Mouse (Mus musculus): Measurements from ENCODE around the gene Hnrnpu. TPM values are rescaled to one million over a fixed set of nuclear protein-coding genes. Genes with fewer than 3 reads are reported as not detected.
"Not testable (repeated sequence)": the region's sequence is repeated elsewhere in the genome, so short reads cannot be mapped to it uniquely, and the experiment has no call there.

Gene Hnrnpu
- polyA plus RNA-seq, 1 experiment from 2014 or later, result 313 TPM

- WGBS, result 30% methylated on average over 3 of the region's 3 CpGs
- H3K36me3 ChIP-seq (replicated peaks; ENCODE audit: control insufficient read depth, insufficient read depth), result no peaks in the 10 kb centered on the region
- H3K4me3 ChIP-seq (replicated peaks; ENCODE audit: low read length), result no peak overlapping the region
- ATAC-seq (ENCODE audit: low FRiP score), result no peak
- no peaks in the 10 kb centered on the region for H3K27me3 ChIP-seq (ENCODE audit: control insufficient read depth, insufficient read depth, low read length)
- no peak overlapping the region for H3K27ac ChIP-seq
- H3K9ac ChIP-seq, result no peak overlapping the region
- H3K4me2 ChIP-seq (replicated peaks), result no peak overlapping the region
- DNase-seq (ENCODE audit: low spot score), result peak; percentile 79
- H3K9me3 ChIP-seq (ENCODE audit: control insufficient read depth, low read length), result 0 out of 2 replicates have a peak, but pooled peaks cover 3% of the 10 kb centered on the region
- no peaks in the 10 kb centered on the region for H3K4me1 ChIP-seq (replicated peaks; ENCODE audit: control insufficient read depth, insufficient read depth, low read length)
Observed at GRCm38 (mm10) chr1:178303425-178303824, 34.2 kb downstream of the Hnrnpu start.

GRCm38 (mm10) chr1:178301261-178301660, 36.3 kb downstream of the Hnrnpu start:
- H3K36me3 ChIP-seq (replicated peaks; ENCODE audit: control insufficient read depth, insufficient read depth); H3K4me2 ChIP-seq (replicated peaks); H3K9ac ChIP-seq; DNase-seq (ENCODE audit: low spot score); ATAC-seq (ENCODE audit: low FRiP score); H3K9me3 ChIP-seq (ENCODE audit: control insufficient read depth, low read length); H3K27me3 ChIP-seq (ENCODE audit: control insufficient read depth, insufficient read depth, low read length); H3K4me3 ChIP-seq (replicated peaks; ENCODE audit: low read length); H3K4me1 ChIP-seq (replicated peaks; ENCODE audit: control insufficient read depth, insufficient read depth, low read length); H3K27ac ChIP-seq: not testable (repeated sequence)
- WGBS, result 96% methylated on average over 2 of the region's 2 CpGs

GRCm38 (mm10) chr1:178294051-178294450, 43.5 kb downstream of the Hnrnpu start:
- no peaks in the 10 kb centered on the region for H3K27me3 ChIP-seq (ENCODE audit: control insufficient read depth, insufficient read depth, low read length)
- H3K4me3 ChIP-seq (replicated peaks; ENCODE audit: low read length), result no peak overlapping the region
- no peak for ATAC-seq (ENCODE audit: low FRiP score)
- H3K4me1 ChIP-seq (replicated peaks; ENCODE audit: control insufficient read depth, insufficient read depth, low read length), result no peaks in the 10 kb centered on the region
- no peak overlapping the region for H3K4me2 ChIP-seq (replicated peaks)
- no peak for DNase-seq (ENCODE audit: low spot score)
- H3K36me3 ChIP-seq (replicated peaks; ENCODE audit: control insufficient read depth, insufficient read depth), result no peaks in the 10 kb centered on the region
- WGBS, result 94% methylated on average over 1 of the region's 1 CpGs
- H3K27ac ChIP-seq, result no peak overlapping the region
- no peak overlapping the region for H3K9ac ChIP-seq
- H3K9me3 ChIP-seq (ENCODE audit: control insufficient read depth, low read length), result no peaks in the 10 kb centered on the region

GRCm38 (mm10) chr1:178291716-178292115, 45.9 kb downstream of the Hnrnpu start:
- Histone ChIP-seq H3K4me3 (replicated peaks; ENCODE audit: low read length) (no peak overlapping the region), H3K36me3 (replicated peaks; ENCODE audit: control insufficient read depth, insufficient read depth) (no peaks in the 10 kb centered on the region), H3K9ac (no peak overlapping the region), H3K4me2 (replicated peaks) (no peak overlapping the region), H3K27me3 (ENCODE audit: control insufficient read depth, insufficient read depth, low read length) (no peaks in the 10 kb centered on the region), H3K27ac (no peak overlapping the region), H3K4me1 (replicated peaks; ENCODE audit: control insufficient read depth, insufficient read depth, low read length) (no peaks in the 10 kb centered on the region), H3K9me3 (ENCODE audit: control insufficient read depth, low read length) (no peaks in the 10 kb centered on the region)
- ATAC-seq (ENCODE audit: low FRiP score) (no peak), DNase-seq (ENCODE audit: low spot score) (no peak)
- WGBS, result 92% methylated on average over 3 of the region's 3 CpGs

GRCm38 (mm10) chr1:178287601-178288176, 49.9 kb downstream of the Hnrnpu start:
- 65% methylated on average over 8 of the region's 8 CpGs for WGBS
- Histone ChIP-seq H3K4me3 (replicated peaks; ENCODE audit: low read length) (no peak overlapping the region), H3K27ac (no peak overlapping the region), H3K4me2 (replicated peaks) (no peak overlapping the region), H3K9ac (no peak overlapping the region), H3K9me3 (ENCODE audit: control insufficient read depth, low read length) (no peaks in the 10 kb centered on the region), H3K27me3 (ENCODE audit: control insufficient read depth, insufficient read depth, low read length) (no peaks in the 10 kb centered on the region), H3K36me3 (replicated peaks; ENCODE audit: control insufficient read depth, insufficient read depth) (no peaks in the 10 kb centered on the region), H3K4me1 (replicated peaks; ENCODE audit: control insufficient read depth, insufficient read depth, low read length) (no peaks in the 10 kb centered on the region)
- ATAC-seq (ENCODE audit: low FRiP score) (no peak), DNase-seq (ENCODE audit: low spot score) (no peak)

GRCm38 (mm10) chr1:178283946-178284720, 53.5 kb downstream of the Hnrnpu start:
- Histone ChIP-seq H3K36me3 (replicated peaks; ENCODE audit: control insufficient read depth, insufficient read depth) (no peaks in the 10 kb centered on the region), H3K27ac (no peak overlapping the region), H3K9me3 (ENCODE audit: control insufficient read depth, low read length) (no peaks in the 10 kb centered on the region), H3K4me3 (replicated peaks; ENCODE audit: low read length) (no peak overlapping the region), H3K4me1 (replicated peaks; ENCODE audit: control insufficient read depth, insufficient read depth, low read length) (no peaks in the 10 kb centered on the region), H3K9ac (no peak overlapping the region), H3K27me3 (ENCODE audit: control insufficient read depth, insufficient read depth, low read length) (no peaks in the 10 kb centered on the region), H3K4me2 (replicated peaks) (no peak overlapping the region)
- no peak for ATAC-seq (ENCODE audit: low FRiP score)
- WGBS, result 59% methylated on average over 2 of the region's 2 CpGs
- peak; percentile 16 for DNase-seq (ENCODE audit: low spot score)

GRCm38 (mm10) chr1:178283314-178283713, 54.3 kb downstream of the Hnrnpu start:
- not testable (repeated sequence) for ATAC-seq (ENCODE audit: low FRiP score); H3K27me3 ChIP-seq (ENCODE audit: control insufficient read depth, insufficient read depth, low read length); H3K4me1 ChIP-seq (replicated peaks; ENCODE audit: control insufficient read depth, insufficient read depth, low read length); H3K9ac ChIP-seq; H3K27ac ChIP-seq; H3K4me3 ChIP-seq (replicated peaks; ENCODE audit: low read length); H3K36me3 ChIP-seq (replicated peaks; ENCODE audit: control insufficient read depth, insufficient read depth); DNase-seq (ENCODE audit: low spot score); H3K4me2 ChIP-seq (replicated peaks); H3K9me3 ChIP-seq (ENCODE audit: control insufficient read depth, low read length)
- 83% methylated on average over 3 of the region's 3 CpGs for whole genome bisulfite sequencing

- DNase-seq (ENCODE audit: low spot score) (peak; percentile 79), ATAC-seq (ENCODE audit: low FRiP score) (peak; percentile 96)
- Histone ChIP-seq H3K9ac (peak overlapping the region; percentile 88), H3K36me3 (replicated peaks; ENCODE audit: control insufficient read depth, insufficient read depth) (no peaks in the 10 kb centered on the region), H3K27me3 (ENCODE audit: control insufficient read depth, insufficient read depth, low read length) (no peaks in the 10 kb centered on the region), H3K27ac (peak overlapping the region; percentile 87), H3K4me1 (replicated peaks; ENCODE audit: control insufficient read depth, insufficient read depth, low read length) (no peaks in the 10 kb centered on the region), H3K9me3 (ENCODE audit: control insufficient read depth, low read length) (no peaks in the 10 kb centered on the region), H3K4me2 (replicated peaks) (peak overlapping the region; percentile 75), H3K4me3 (replicated peaks; ENCODE audit: low read length) (peak overlapping the region; percentile 53)
- WGBS, result 1% methylated on average over 68 of the region's 87 CpGs
Observed at GRCm38 (mm10) chr1:178276054-178276911, 61.3 kb downstream of the Hnrnpu start.

GRCm38 (mm10) chr1:178275738-178276053, 61.9 kb downstream of the Hnrnpu start:
- Histone ChIP-seq H3K4me1 (replicated peaks; ENCODE audit: control insufficient read depth, insufficient read depth, low read length) (no peaks in the 10 kb centered on the region), H3K9ac (peak overlapping the region; percentile 88), H3K4me2 (replicated peaks) (peak overlapping the region; percentile 75), H3K9me3 (ENCODE audit: control insufficient read depth, low read length) (no peaks in the 10 kb centered on the region), H3K27ac (peak overlapping the region; percentile 87), H3K4me3 (replicated peaks; ENCODE audit: low read length) (peak overlapping the region; percentile 53), H3K36me3 (replicated peaks; ENCODE audit: control insufficient read depth, insufficient read depth) (no peaks in the 10 kb centered on the region), H3K27me3 (ENCODE audit: control insufficient read depth, insufficient read depth, low read length) (no peaks in the 10 kb centered on the region)
- ATAC-seq (ENCODE audit: low FRiP score) (peak; percentile 56), DNase-seq (ENCODE audit: low spot score) (no peak)
- WGBS, result 8% methylated on average over 11 of the region's 11 CpGs
